Mouse (Mus musculus): ENCODE results near the gene Gm5737.

Gene Gm5737

DNA sequence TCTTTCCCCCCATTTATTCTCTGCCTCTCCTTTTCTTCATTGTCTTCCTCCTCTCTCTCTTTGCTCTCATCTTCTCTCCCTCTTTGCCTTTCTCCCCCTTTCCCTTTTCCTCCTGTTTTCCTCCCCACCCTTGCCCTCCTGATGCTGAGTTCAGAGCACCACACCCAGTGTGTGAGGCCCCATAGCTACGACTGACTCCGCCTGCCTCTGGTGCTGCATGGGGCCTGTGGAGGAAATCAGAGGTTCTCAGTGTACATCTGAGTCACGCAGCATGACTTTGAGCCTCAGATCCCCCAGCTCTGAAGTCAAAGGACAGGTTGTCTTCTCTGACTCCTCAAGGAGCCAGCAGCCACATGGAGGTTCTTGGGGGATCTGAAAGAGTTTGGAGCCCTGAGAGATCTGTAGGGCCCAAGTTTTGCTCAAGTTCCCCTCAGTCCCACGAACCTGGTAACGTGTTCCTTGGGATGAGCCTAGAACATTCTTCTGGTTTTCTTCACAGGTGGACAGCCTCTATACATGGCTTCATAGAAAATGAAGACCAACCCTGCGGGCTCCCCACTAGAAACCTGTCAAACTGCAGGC, at the start of gene Gm5737:
Gene Gm5737 (plus strand): TSS at position 532 of the 582 bp plus-strand sequence.
- no peak for DNase-seq (ENCODE audit: extremely low read depth, low read depth)

DNA sequence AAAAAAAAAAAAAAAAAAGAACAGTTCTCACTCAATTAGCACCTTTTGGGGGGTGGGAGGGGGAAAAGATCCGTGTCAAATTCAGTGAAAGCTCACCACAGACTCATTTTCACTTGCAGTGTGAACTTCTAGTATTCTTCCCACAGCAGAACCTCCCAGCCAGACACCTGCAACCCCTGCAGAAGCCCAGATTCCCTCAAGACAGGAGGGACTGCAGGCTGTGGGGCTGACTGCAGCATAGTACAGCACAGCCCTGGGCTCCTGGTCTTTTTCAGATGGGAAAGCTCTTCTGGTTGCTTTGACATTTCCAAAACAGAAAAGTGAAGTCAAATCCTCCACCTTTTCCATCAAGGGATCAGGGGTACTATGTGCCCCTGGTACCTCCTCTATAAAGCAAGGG, 44.8 kb upstream of the Gm5737 start:
- no peak for DNase-seq (ENCODE audit: extremely low read depth, low read depth)

DNA sequence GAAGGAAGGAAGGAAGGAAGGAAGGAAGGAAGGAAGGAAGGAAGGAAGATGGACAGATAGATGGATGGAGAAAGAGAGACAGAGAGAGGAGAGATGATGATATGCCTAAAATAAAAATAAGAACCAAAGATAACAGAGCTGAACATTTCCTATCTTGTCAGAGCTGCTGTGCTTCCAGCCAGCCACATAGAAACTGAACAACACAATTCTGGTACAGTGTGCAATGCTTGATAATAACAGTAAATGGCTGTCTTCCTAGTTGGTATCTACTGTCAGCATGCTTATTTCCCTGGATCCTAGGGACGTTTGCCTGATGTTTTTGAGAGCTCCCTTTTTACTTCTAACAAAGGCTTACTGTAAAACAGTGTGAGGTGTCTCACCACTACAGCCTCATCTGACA, 40.8 kb upstream of the Gm5737 start:
- DNase-seq (ENCODE audit: extremely low read depth, low read depth) = no peak

DNA sequence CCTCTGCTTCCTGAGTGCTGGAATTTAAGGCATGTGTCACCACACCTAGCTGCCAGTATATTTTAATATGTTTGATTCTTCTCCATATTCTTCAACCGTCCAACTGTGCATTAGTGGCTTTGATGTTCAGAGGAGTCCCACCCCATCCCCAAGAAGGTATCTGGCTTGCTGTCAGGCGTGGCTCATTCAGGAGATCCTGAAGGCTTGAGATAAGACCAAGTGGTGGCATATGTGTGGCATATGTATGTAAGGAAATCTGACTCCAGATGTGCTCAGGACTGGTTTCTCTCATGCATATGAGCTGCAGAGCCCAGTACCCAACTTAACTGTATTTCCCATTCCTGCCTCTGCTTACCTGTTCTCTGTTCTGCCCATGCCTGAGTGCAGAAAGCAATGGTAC, 34.2 kb upstream of the Gm5737 start:
- no peak for DNase-seq (ENCODE audit: extremely low read depth, low read depth)

DNA sequence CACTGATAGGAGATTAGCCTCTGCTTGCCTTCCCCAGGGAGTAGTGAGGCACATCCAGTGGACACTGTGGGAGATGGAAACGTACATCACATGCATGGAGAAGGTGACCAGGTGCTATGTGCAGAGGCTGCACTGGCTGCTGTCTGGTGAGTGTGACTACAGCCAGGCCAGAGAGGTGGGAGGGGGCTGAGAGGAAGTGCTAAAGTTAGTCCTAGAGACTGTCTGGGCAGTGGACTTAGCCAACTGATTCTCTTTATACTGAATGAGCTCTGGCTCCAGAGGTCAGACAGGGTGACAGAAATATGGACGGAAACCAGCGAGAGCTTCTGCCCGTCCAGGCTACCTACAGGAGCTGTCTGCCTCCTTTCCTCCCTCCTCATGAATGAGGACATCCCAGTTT, 16.6 kb upstream of the Gm5737 start:
- no peak for DNase-seq (ENCODE audit: extremely low read depth, low read depth)

DNA sequence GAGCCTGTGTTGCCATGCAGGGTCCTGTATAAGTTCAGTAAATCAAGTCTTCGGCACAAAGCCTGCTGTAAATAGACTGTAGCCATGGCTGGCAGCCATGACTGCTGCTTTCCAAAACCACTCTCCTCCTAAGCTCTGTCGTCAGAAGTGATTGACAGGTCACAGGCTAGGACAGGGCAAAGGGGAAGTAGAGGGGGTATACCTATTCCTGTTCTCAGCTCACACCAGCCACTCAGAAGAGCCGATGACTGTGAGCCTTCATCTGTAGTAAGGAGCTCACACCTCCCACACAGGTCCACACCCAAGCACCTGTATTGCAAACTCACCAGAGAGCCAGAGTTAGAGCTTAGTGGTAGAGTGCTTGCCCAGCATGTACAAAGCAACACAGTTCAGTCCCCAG, 15.8 kb upstream of the Gm5737 start:
- no peak for DNase-seq (ENCODE audit: extremely low read depth, low read depth)

DNA sequence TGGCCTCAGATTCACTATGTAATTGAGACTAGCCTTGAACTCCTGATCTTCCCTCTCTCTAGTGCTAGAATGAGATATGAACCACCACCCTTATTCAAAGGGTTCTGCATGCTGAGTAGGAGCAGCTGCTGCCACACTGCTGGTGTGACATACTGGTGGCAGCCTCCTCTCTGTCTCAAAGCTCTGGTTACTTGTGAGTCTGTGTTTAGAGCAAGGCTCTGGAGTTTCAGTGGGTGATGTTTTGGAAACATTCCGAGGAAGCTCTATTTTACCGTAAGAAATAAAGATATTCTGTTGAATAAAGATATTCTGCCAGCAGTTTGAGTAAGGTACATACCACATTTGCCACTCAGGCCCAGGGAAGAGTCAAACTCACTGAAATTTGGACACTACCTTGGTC, 8.9 kb upstream of the Gm5737 start:
- DNase-seq (ENCODE audit: extremely low read depth, low read depth) = no peak

DNA sequence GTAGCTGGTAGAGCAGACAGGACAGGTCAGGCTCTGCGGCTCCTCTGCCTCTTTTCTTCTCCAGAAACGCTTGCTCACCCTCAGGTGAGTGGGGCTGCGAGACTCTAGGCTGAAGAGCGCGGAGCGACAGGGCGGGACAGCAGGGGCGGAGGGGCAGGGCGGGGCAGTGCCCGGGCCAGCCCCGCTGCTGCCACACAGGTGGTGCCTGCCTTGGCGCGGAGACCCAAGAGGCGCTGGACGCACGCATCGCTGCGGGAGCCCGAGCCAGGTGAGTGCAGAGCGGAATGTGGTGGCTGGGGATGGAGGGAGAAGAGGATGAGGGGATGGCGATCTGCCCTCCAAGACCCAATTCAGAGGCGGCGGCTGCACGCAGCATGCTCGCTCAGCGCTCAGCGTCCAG, 2.5 kb upstream of the Gm5737 start:
- no peak for DNase-seq (ENCODE audit: extremely low read depth, low read depth)

DNA sequence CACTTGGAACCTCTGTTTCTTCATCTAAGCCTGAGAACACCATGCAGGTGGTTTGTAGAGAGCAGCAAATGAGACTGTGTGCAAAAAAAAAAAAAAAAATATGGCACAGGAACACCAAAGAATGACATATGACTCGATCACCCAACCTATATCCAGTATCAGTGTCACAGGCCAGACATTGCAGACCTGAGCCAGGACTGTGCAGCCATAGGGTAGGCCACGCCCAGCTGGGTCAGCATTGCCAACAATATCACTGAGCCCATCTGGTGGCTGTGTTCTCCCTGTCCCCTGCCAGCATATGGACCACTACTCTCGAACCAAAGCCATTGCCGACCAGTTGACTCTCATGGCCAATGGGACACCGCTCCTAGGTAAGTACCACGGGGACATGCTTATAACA, 5.4 kb downstream of the Gm5737 start:
- DNase-seq (ENCODE audit: extremely low read depth, low read depth) = no peak

DNA sequence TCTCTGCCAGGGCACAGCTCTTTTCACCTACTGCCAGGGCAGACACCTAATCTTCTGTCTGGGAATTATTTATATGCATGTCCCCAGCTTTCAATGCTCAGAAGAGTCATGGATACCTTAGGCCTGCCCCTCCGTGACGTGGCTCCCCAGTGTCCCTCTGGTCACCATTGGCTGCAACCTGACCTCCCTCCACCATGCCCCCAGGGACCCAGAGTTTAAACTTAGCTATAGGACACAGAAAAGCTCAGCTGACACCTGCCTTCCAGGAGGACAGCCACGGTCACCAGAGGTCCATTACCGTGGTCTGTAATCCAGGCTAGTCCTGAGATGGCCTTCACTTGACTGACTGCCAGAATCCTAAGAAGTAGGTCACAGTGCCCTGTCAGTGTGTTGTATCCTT, 7.2 kb downstream of the Gm5737 start:
- DNase-seq (ENCODE audit: extremely low read depth, low read depth) = no peak

DNA sequence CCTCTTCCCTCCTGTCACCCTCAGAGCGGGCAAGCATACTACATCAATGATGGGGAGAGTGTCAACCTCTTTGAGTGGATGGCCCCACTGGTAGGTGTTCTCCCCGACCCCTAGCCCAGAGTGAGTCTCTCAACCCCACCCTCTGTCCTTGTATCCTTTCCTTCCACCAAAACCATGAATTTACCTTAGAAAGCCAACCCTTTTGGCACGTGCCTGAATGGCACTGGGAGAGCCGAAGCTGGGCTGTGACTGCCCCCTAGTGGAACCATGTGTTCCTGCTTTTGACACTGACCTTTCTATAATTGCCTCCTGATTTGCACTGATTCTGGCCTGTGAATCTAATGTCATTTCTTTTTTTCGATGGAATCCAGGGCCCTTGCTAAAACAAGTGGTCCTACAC, 11.1 kb downstream of the Gm5737 start:
- peak; percentile 23 for DNase-seq (ENCODE audit: extremely low read depth, low read depth)

DNA sequence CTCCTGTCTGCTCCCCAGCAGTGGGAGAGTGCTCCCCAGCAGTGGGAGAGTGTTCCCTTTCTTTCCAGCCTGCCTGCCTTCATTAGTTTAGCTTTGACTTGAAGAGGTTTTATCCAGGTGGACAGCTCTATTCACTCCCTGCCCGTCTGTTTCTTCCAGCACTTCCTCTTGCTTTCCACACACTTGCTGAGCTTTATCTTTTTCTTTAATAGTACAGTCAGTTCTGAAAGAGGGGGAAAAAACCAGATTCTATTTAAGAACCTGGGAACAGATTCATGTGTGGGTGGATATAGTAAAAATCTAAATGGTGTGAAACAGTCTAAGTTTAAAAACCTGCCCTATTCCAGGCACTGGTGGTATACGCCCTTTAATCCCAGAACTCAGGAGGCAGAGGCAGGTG, 12.9 kb downstream of the Gm5737 start:
- DNase-seq (ENCODE audit: extremely low read depth, low read depth) = no peak

DNA sequence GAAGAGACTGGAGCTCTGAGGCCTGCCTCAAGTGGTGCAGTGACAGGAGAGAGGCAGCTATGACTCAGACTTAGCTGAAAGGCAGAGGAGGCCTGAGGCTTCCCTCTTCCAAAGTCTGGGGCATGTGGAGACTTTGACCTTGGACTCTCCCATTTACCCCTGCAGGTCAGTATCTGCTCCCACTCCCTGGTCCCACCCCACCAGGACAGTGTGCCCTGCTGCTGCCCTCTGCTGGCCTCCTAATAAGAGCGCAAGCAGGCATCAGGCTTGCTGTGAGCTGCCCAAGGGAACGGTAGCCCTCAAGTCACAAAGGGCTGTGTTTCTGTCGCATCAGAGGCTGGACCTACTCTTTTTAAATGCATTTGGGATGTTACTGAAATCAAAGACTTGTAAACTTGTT, 14.2 kb downstream of the Gm5737 start:
- DNase-seq (ENCODE audit: extremely low read depth, low read depth) = no peak

DNA sequence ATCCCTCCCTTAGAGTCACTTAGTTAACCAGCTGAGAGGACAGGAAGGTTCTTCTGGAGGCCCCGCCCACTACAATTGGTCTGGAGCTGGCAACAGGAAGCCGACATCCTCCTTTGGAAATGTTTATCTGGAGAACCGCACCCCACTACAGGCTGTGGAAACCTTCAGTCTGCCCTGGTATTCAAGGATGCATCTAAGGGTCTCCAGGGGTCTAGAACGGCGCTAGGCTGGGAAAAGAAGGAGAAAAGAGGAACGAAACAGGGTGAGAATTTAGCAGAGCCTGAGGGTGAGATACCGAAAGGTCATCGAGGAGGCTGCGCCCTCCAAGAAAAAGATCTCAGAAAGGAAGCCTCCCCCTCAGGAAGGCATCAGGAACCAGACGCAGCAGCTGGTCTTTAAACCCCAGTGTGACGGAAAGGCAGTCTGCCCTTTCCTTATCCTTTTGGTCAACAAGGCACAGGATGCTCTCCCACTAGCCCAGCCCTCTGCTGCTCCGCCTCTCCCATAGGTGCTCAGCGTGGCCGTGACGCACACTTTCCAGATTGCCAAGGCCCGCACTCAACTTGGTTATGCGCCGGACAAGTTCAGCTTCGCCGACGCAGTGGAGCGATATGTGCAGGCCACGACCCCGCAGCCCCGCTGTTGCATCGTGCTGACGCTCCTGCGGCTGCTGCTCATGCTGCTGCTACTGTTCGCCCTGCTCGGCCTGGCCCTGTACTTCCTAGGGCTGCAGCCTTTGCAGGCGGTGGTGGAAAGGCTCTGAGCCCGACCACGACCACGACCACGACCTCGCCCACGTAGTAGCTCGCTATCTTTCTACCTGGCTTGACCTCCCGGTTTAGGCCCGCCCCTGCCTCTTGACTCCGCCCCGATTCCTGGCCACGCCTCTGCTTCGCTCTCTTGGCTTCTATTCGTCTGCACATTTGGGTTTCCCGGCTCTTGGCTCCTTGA, 18.5 kb downstream of the Gm5737 start:
- DNase-seq (ENCODE audit: extremely low read depth, low read depth) = peak; percentile 44

DNA sequence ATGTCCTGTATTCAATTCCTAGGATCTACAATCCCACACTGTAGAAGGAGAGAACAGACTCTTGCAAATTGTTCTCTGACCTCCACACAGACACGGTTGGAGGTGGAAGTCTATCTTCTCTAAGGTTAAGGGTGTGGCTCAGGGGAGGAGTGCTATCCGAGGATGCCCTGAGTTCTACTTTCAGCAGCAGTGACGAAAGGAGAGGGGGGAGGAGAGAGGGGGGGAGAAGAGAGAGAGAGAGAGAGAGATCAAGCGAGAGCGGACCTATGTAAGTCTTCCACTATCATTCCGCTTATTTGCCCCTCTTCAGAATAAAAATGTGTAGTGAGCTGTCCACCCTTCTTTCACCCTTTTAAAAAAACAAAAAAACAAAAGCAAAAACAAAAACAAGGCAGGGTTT, 22.3 kb downstream of the Gm5737 start:
- peak; percentile 56 for DNase-seq (ENCODE audit: extremely low read depth, low read depth)

DNA sequence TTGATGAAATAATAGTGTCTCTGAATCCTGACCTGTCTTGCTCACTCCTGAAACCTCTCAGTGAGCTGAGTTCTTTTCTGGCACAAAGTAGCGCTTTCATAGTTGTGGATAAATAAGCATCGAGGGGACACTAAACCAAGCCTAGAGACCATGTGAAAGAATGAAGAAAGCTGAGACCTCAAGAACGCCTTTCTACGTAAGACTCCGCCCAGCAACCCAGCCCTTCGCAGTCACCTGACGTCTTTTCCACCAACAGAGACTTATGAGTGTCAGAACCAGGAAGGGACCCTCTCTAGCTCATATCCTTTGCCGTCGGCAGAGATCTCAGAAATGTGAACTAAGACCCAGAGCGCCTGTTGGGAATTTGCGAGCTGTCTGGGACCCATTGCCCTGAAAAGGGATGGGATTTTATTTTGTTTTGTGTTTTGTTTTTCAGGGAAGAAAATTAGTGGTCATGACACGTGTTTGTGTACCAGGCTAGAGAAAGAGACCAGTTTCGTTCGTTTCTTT, 22.8 kb downstream of the Gm5737 start:
- peak; percentile 94 for DNase-seq (ENCODE audit: extremely low read depth, low read depth)

DNA sequence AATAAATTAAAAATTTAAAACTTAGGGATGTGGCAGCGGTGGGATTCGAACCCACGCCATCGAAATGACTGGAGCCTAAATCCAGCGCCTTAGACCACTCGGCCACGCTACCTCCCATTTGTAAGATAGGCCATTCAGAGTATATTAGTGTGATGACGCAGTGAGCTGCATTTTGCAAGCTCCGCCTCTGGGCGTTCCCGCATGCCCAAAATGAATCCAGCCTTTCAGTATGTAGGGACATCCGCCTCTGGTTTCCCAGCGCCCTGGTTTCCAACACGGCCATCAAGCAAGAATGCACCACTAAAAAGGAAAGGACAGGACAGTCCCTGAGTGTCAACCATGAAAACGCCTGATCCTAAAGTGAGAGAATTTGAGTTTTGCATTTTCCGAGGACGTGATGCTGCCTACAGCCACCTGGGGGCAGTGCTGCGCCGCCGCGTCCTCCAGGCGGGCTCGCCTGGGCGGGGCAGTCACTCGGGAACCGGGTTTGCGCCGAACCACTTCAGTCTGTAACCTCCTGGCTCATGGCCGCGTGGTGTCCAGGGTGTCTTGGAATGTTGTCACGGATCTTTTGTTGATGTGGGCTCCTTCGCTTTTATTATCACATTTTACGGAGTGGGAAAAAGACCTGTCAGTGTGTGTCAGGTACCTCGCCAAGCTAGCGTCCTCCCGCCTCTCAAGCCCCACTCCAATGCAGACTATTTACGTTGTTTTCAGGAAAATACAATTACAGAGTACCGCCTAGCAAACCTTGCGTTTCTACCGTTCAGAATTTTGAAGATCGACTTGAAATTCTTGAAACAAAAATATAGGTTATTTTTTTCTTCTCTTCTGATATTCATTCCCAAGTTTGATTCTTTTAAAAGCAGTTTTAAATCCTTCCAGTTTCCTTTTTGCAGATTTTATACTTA, 23.5 kb downstream of the Gm5737 start:
- peak; percentile 58 for DNase-seq (ENCODE audit: extremely low read depth, low read depth)

DNA sequence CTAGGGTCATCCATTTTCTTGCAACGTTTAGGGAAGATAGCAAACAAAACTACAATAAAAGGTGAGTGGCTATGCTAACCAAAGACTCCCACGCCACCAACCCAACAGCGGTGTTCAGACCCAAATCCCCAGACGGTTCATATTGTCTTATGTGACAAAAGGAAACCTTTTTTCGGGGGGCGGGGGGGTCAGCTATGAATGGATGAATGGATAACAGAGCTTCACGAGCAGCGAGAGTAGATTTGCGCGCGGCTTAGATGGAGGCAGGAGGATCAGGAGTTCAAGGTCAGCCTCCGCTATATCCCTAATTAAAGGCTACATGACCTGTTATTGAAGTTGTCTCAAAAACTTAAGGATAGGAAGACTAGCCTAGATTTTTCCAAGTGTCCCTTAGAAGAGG, 24.2 kb downstream of the Gm5737 start:
- peak; percentile 70 for DNase-seq (ENCODE audit: extremely low read depth, low read depth)

DNA sequence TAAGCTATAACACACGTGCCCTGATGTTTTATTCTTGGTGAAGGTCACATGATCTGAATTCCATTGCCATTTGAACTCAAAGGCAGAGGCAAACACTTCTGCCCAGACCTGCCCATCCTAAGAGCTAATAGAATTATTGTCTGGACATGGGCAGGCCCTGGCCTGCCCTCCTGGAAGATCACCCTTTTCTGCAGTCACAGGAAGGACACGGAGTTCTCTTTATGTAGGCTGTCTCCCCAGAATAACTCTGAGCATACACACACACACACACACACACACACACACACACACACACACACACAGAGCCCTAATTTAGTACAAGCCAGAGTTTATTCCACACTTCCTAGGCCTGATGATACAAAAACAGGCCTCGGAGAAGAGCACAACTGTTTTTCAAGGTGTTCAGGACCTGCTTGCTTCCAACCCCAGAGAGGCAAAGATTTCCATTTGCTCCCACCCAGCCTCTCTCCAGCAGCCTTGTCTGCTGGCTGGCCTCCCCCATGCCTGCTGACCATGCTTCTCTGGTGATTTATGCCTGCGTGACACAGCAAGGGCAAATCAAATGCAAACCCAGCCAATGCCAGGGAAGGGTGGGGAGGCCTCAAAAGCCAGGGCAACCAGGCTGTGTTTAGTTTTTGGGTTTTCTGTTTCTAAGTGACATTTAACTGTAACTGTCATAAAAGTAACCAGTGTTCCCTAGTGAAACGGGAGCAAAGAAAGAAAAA, 26.4 kb downstream of the Gm5737 start:
- no peak for DNase-seq (ENCODE audit: extremely low read depth, low read depth)

DNA sequence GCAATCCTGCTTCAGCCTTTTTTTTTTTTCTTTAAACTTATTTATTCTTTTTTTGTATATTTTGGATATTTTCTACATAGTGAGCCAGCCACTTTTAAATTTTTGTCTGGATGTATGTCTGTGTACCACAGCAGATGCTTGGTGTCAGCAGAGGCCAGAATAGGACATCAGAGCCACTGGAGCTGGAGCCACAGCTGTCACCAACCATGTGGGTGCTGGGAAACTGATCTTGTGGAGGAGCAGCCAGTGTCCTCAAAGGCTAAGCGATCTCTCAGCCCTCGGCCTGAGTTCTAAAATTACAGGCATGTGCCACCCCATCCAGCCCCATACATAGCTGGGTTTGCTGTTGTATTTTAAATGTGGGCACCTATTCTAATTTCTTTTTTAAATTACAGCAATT, 27.6 kb downstream of the Gm5737 start:
- no peak for DNase-seq (ENCODE audit: extremely low read depth, low read depth)
